Mouse (Mus musculus): Measurements from ENCODE around the gene Rfk.

Gene Rfk

GRCm38 (mm10) chr19:17393841-17394591 is at the start of gene Rfk:
TSS of gene Rfk (plus strand) at chr19:17394043.
- peak; percentile 92 for DNase-seq

- no peak for DNase-seq
These were observed 49.0 kb upstream of the Rfk start for GRCm38 (mm10) chr19:17344881-17345280.

GRCm38 (mm10) chr19:17346716-17347474 is 46.9 kb upstream of the Rfk start:
- DNase-seq, result no peak

- no peak for DNase-seq
These were observed 46.0 kb upstream of the Rfk start for GRCm38 (mm10) chr19:17347852-17348251.

- no peak for DNase-seq
These were observed 40.1 kb upstream of the Rfk start for GRCm38 (mm10) chr19:17353727-17354126.

GRCm38 (mm10) chr19:17354362-17354761 is 39.5 kb upstream of the Rfk start:
- DNase-seq, result no peak

GRCm38 (mm10) chr19:17354797-17355196 is 39.0 kb upstream of the Rfk start:
- DNase-seq, result no peak

- DNase-seq, result no peak
These were observed 38.5 kb upstream of the Rfk start for GRCm38 (mm10) chr19:17355361-17355760.

GRCm38 (mm10) chr19:17355950-17356867 is 37.6 kb upstream of the Rfk start:
- peak; percentile 78 for DNase-seq

- no peak for DNase-seq
These were observed 36.9 kb upstream of the Rfk start for GRCm38 (mm10) chr19:17356932-17357331.

- no peak for DNase-seq
These were observed 36.5 kb upstream of the Rfk start for GRCm38 (mm10) chr19:17357391-17357790.

- DNase-seq, result no peak
These were observed 34.4 kb upstream of the Rfk start for GRCm38 (mm10) chr19:17359315-17359890.

- no peak for DNase-seq
These were observed 32.7 kb upstream of the Rfk start for GRCm38 (mm10) chr19:17361181-17361580.

GRCm38 (mm10) chr19:17364741-17365140 is 29.1 kb upstream of the Rfk start:
- no peak for DNase-seq

GRCm38 (mm10) chr19:17366364-17367090 is 27.3 kb upstream of the Rfk start:
- no peak for DNase-seq

GRCm38 (mm10) chr19:17368557-17368956 is 25.3 kb upstream of the Rfk start:
- DNase-seq, result no peak

GRCm38 (mm10) chr19:17369581-17369980 is 24.3 kb upstream of the Rfk start:
- no peak for DNase-seq

GRCm38 (mm10) chr19:17372701-17373100 is 21.1 kb upstream of the Rfk start, which contains the start of gene Gcnt1:
TSS of gene Gcnt1 (minus strand) at chr19:17372844.
- no peak for DNase-seq

- DNase-seq, result no peak
These were observed 15.0 kb upstream of the Rfk start for GRCm38 (mm10) chr19:17378845-17379244.

GRCm38 (mm10) chr19:17380549-17380948 is 13.3 kb upstream of the Rfk start:
- no peak for DNase-seq

- DNase-seq, result no peak
These were observed 10.9 kb upstream of the Rfk start for GRCm38 (mm10) chr19:17382807-17383397.

GRCm38 (mm10) chr19:17385022-17385421 is 8.8 kb upstream of the Rfk start:
- DNase-seq, result no peak

All from kidney, adult 18-20 months (tissue).